Mouse (Mus musculus): ENCODE measurements around the gene Rcl1.

DNA sequence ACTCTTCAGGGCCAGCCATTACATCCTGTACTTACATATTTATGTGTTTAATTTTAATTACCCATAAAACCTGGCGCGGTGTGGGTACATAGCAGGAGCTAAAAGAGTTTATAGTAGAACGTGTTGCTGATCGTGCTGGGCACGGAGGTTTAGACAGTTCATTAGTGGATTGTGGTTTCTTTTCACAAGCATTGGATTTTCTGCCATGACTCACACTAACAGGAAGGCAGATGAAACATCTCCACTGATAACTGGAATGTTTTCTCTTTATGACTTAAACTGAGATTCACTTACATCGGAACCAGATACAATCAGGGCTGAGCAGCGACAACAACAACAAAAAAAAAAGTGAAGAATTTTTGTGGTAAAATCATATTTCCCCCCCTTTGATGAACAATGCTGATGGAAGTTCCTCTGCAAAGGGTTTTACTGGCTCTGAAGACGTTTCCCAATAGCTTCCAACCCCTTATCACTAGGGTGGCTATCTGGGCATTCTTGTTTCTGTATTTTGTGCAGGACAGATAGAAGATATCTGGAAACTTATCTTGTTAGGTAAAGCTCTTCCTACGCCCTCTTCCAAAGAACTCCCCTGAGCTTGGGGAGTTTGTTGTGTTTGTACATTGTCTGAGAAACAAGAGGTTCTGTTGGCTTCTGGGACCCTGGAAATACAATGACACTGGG lies 84.5 kb downstream of the Rcl1 start:
- TF ChIP-seq CTCF (IDR thresholded peaks at IDR 0.05; ENCODE audit: extremely low read depth, insufficient read depth, low read length) (no peak), POLR2A (IDR thresholded peaks at IDR 0.05; ENCODE audit: extremely low read depth, insufficient read depth, low read length) (no peak)
